Mouse (Mus musculus) CH12.LX (cell line): ENCODE data around the gene Snai3. TPM values are rescaled to one million over a fixed set of nuclear protein-coding genes. Genes with fewer than 3 reads are reported as not detected.
A peak's percentile ranks its signal among the peaks of the same experiment; 100 is the strongest.

ENCODE experiments used
- DNase-seq: peaks from one replicate; pipeline ENCODE4 v3.0.0-alpha.2; 2013; ENCODE audit errors: extremely low read depth
- H3K27ac ChIP-seq: 2 replicates; pipeline ENCODE4 v1.5.1; 2012; ENCODE audit warnings: low read depth, mild to moderate bottlenecking, control low read depth, moderate library complexity; ENCODE audit not compliant: insufficient read depth
- H3K27me3 ChIP-seq: replicated peaks from 2 replicates; pipeline ENCODE3; 2012; ENCODE audit warnings: inconsistent platforms
- H3K36me3 ChIP-seq, 2 experiments: replicated peaks in 1 of 2; 2 replicates each; pipeline versions ENCODE3 to v1.6.1; 2012; ENCODE audit warnings: inconsistent platforms in 1 of 2, low read length in 1 of 2, mild to moderate bottlenecking in 1 of 2, mixed read lengths in 1 of 2, moderate library complexity in 1 of 2; ENCODE audit not compliant: control insufficient read depth in 1 of 2, insufficient read depth in 1 of 2
- H3K4me1 ChIP-seq, 2 experiments: 2 replicates each; pipeline ENCODE4 v1.6.1; 2012; ENCODE audit warnings: inconsistent platforms in 1 of 2, moderate library complexity in 1 of 2; ENCODE audit not compliant: insufficient read depth in 2 of 2, control insufficient read depth in 1 of 2
- H3K4me2 ChIP-seq: 2 replicates; pipeline ENCODE4 v1.6.1; 2012; ENCODE audit warnings: low read depth, mild to moderate bottlenecking, control low read depth; ENCODE audit not compliant: poor library complexity, insufficient read depth, severe bottlenecking
- H3K4me3 ChIP-seq, 3 experiments: fragments of 150-350 bp in 1 of 3; sonication (generic) in 1 of 3; replicated peaks in 1 of 3; 2 replicates each; pipeline versions ENCODE3 to v1.5.1; 2011 to 2012; ENCODE audit warnings: low read depth in 2 of 3, low read length in 2 of 3, mild to moderate bottlenecking in 2 of 3, moderate library complexity in 2 of 3, control low read depth in 1 of 3, improper control_type of control experiment in 1 of 3, inconsistent platforms in 1 of 3, mixed read lengths in 1 of 3; ENCODE audit not compliant: poor library complexity in 1 of 3
- H3K79me2 ChIP-seq: replicated peaks from 2 replicates; pipeline ENCODE4 v1.6.1; 2012; ENCODE audit warnings: mild to moderate bottlenecking, moderate library complexity; ENCODE audit not compliant: control insufficient read depth, poor library complexity, insufficient read depth, severe bottlenecking; ENCODE audit errors: extremely low read depth
- H3K9ac ChIP-seq: 2 replicates; pipeline ENCODE4 v1.6.1; 2012; ENCODE audit warnings: low read depth, mild to moderate bottlenecking, control low read depth, moderate library complexity; ENCODE audit not compliant: insufficient read depth
- H3K9me3 ChIP-seq: replicated peaks from 2 replicates; pipeline ENCODE3; 2012; ENCODE audit warnings: low read length, inconsistent platforms, mixed read lengths
- CHD2 ChIP-seq: IDR thresholded peaks from 2 replicates; pipeline ENCODE4 v1.6.1; 2011; ENCODE audit warnings: low read length, improper control_type of control experiment
- CTCF ChIP-seq, 2 experiments: IDR thresholded peaks in 1 of 2; conservative IDR thresholded peaks in 1 of 2; 2 replicates each; pipeline ENCODE4 v1.5.1; 2011 to 2012; ENCODE audit warnings: low read depth in 2 of 2, low read length in 2 of 2, improper control_type of control experiment in 1 of 2, inconsistent platforms in 1 of 2, mild to moderate bottlenecking in 1 of 2, moderate library complexity in 1 of 2
- ELF1 ChIP-seq: IDR thresholded peaks from 2 replicates; pipeline ENCODE4 v1.6.1; 2014; ENCODE audit warnings: low read depth, mild to moderate bottlenecking, inconsistent platforms, low read length, improper control_type of control experiment
- EP300 ChIP-seq: IDR thresholded peaks from 2 replicates; pipeline ENCODE4 v1.6.1; 2011; ENCODE audit warnings: low read length, improper control_type of control experiment
- HCFC1 ChIP-seq: IDR thresholded peaks from 2 replicates; pipeline ENCODE4 v1.6.1; 2012; ENCODE audit warnings: low read depth, mild to moderate bottlenecking, inconsistent platforms, low read length, improper control_type of control experiment
- IRF4 ChIP-seq: IDR thresholded peaks from 2 replicates; pipeline ENCODE4 v1.6.1; 2014; ENCODE audit warnings: low read depth, mild to moderate bottlenecking, inconsistent platforms, low read length, improper control_type of control experiment
- MAFK ChIP-seq: IDR thresholded peaks from 2 replicates; pipeline ENCODE4 v1.6.1; 2011; ENCODE audit warnings: low read length, improper control_type of control experiment; ENCODE audit not compliant: insufficient replicate concordance
- MAZ ChIP-seq: IDR thresholded peaks from 2 replicates; pipeline ENCODE4 v1.6.1; 2012; ENCODE audit warnings: low read depth, mild to moderate bottlenecking, inconsistent platforms, low read length, improper control_type of control experiment, moderate library complexity
- NRF1 ChIP-seq: IDR thresholded peaks from 2 replicates; pipeline ENCODE4 v1.6.1; 2014; ENCODE audit warnings: low read depth, mild to moderate bottlenecking, inconsistent platforms, low read length, improper control_type of control experiment, moderate library complexity
- PAX5 ChIP-seq: IDR thresholded peaks from 2 replicates; pipeline ENCODE4 v1.6.1; 2012; ENCODE audit warnings: low read length, inconsistent platforms, mixed read lengths
- RAD21 ChIP-seq: IDR thresholded peaks from 2 replicates; pipeline ENCODE4 v1.6.1; 2011; ENCODE audit warnings: low read depth, mild to moderate bottlenecking, low read length, improper control_type of control experiment, moderate library complexity
- RCOR1 ChIP-seq: conservative IDR thresholded peaks from 2 replicates; pipeline ENCODE4 v1.6.1; 2012; ENCODE audit warnings: low read depth, mild to moderate bottlenecking, inconsistent platforms, low read length, improper control_type of control experiment
- SIN3A ChIP-seq: IDR thresholded peaks from 2 replicates; pipeline ENCODE4 v1.6.1; 2012; ENCODE audit warnings: low read length, improper control_type of control experiment, inconsistent platforms
- SMC3 ChIP-seq: IDR thresholded peaks from 2 replicates; pipeline ENCODE4 v1.6.1; 2011; ENCODE audit warnings: low read depth, low read length, improper control_type of control experiment
- TBP ChIP-seq: conservative IDR thresholded peaks from 2 replicates; pipeline ENCODE4 v1.6.1; 2011; ENCODE audit warnings: low read depth, low read length, improper control_type of control experiment
- USF2 ChIP-seq: conservative IDR thresholded peaks from 2 replicates; pipeline ENCODE4 v1.6.1; 2011; ENCODE audit warnings: low read depth, low read length, improper control_type of control experiment
- ZC3H11A ChIP-seq: IDR thresholded peaks from 2 replicates; pipeline ENCODE4 v1.6.1; 2012; ENCODE audit warnings: low read depth, mild to moderate bottlenecking, inconsistent platforms, low read length, improper control_type of control experiment
- ZMIZ1 ChIP-seq: IDR thresholded peaks from 2 replicates; pipeline ENCODE4 v1.6.1; 2012; ENCODE audit warnings: low read depth, mild to moderate bottlenecking, inconsistent platforms, low read length, improper control_type of control experiment
- dilution Hi-C: fragments of 300-500 bp; cut with MboI; formaldehyde crosslinking; loops from 2 replicates; pipeline ENCODE4 v1.14.3; 2020; ENCODE audit warnings: low sequenced_read_pairs; ENCODE audit not compliant: extremely low pct_unique_long_range_greater_than_20kb, extremely low pct_ligation_motif_present
- in situ Hi-C: fragments of 300-500 bp; cut with MboI; formaldehyde crosslinking; loops from 3 replicates; pipeline ENCODE4 v1.14.3; 2019; ENCODE audit warnings: low sequenced_read_pairs, low pct_ligation_motif_present, low pct_unique_long_range_greater_than_20kb, mixed read lengths
- polyA plus RNA-seq: library from polyadenylated mRNA; unstranded; fragments of >175 nt; gene quantifications from 2 replicates; pipeline ENCODE4 v1.2.1, GENCODE M21; 2012; ENCODE audit warnings: low read depth; ENCODE audit not compliant: insufficient read length
- total RNA-seq, 2 experiments: library from RNA; depleted of rRNA; stranded (reverse); fragments of 300-350 nt in 1 of 2; fragments of >200 nt in 1 of 2; gene quantifications; 2 replicates each; pipeline ENCODE4 v1.2.3; 2012 to 2014

Gene Snai3
- total and polyA plus RNA-seq, 3 experiments = 0.19 to 0.47 (median 0.44) TPM

DNA sequence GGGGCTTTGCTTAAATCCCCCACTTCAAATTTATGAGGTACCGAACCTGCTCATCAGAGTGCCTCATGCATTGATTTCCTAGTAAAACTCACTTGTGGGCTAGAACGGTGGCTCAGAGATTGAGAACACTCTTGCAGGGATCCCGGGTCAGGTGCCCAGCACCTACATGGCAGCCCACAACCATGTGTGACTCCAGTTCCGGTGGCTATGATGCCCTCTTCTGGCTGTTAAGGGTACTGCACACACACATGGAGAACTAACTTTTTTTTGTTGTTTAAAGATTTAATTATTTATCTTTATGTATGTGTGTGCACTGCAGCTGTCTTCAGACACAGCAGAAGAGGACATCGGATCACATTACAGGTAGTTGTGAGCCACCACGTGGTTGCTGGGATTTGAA is 25.2 kb downstream of the Snai3 start:
- DNase-seq = no peak
- H3K4me3 ChIP-seq = no peak overlapping the region
- peaks cover 19 to 54% of the 10 kb centered on the region in 2 experiments for H3K4me1 ChIP-seq
- H3K36me3 ChIP-seq = peaks cover 41 to 72% of the 10 kb centered on the region in 2 experiments
- peaks cover 18% of the 10 kb centered on the region for H3K79me2 ChIP-seq
- H3K27me3 ChIP-seq = no peaks in the 10 kb centered on the region
- H3K9me3 ChIP-seq = peaks cover 11% of the 10 kb centered on the region
- dilution Hi-C loops (no loop called here), in situ Hi-C loops (loop anchor here (25.0 kb wide), 1 partner anchor 848 kb away; the partner anchor contains the start of genes Fbxo31 and Map1lc3b)
- TF ChIP-seq CTCF (conservative IDR thresholded peaks at IDR 0.05 in 1 of 2, IDR thresholded peaks at IDR 0.05 in 1 of 2; ENCODE audit: low read depth in 2 of 2, low read length in 2 of 2) (peak; percentile 24 to 39; a peak in 3 of 4 replicates), TBP (no peak)
- H3K9ac ChIP-seq = no peak overlapping the region
- H3K27ac ChIP-seq = no peak overlapping the region
- no peak overlapping the region for H3K4me2 ChIP-seq

DNA sequence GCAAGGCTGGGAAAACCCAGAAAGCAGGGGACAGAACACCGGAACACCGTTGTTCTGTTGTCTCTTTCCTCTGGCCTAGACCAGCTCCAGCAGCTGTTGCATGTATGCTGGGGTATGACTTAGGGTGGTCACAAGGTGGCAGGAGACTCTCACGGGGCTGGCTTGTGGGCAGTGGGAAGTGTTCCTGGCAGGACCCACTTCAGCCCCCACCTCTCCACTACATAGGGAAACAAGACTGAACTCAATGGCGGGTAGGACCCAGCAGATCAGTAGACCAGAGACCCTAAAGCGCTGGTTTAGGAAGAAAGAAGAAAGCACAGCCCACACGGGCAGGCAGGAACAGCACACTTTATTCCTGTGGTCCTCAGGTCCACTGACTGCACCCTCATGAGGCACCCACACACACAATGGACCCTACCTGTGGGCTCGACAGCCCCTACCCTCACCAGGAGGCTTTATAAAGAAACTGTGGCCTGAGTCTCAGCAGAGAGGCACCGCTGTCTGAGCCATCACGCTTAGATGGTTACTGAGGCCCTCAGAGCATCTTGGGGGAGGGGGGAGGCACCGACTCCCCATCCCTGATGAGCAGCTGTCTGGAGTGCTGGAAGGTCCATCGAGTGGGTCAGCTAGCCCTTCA is 27.1 kb downstream of the Snai3 start:
- Histone ChIP-seq H3K36me3 (peaks cover 30 to 63% of the 10 kb centered on the region in 2 experiments), H3K27ac (peak overlapping the region; percentile 98), H3K79me2 (peaks cover 32% of the 10 kb centered on the region), H3K9me3 (peaks cover 7% of the 10 kb centered on the region), H3K4me2 (peak overlapping the region; percentile 59), H3K4me1 (peaks cover 24 to 52% of the 10 kb centered on the region in 2 experiments), H3K27me3 (no peaks in the 10 kb centered on the region), H3K4me3 (peak overlapping the region; percentile 32 to 85 (median 83)), H3K9ac (peak overlapping the region; percentile 76)
- TF ChIP-seq CHD2 = peak; percentile 16; the same call in 1 of the 2 replicates
- no peak for TF ChIP-seq PAX5
- TF ChIP-seq MAFK = peak; percentile 5; the same call in 1 of the 2 replicates
- TF ChIP-seq RAD21 = peak; percentile 85
- TF ChIP-seq SMC3 = peak; percentile 67
- peak in 1 of 2 experiments; percentile 82; a peak in 3 of 4 replicates for TF ChIP-seq CTCF (conservative IDR thresholded peaks at IDR 0.05 in 1 of 2, IDR thresholded peaks at IDR 0.05 in 1 of 2; ENCODE audit: low read depth in 2 of 2, low read length in 2 of 2)
- peak; percentile 45; the same call in 1 of the 2 replicates for TF ChIP-seq HCFC1
- TF ChIP-seq NRF1 = peak; percentile 44; the same call in 1 of the 2 replicates
- peak; percentile 77 for TF ChIP-seq IRF4
- TF ChIP-seq USF2 = no peak
- TF ChIP-seq ELF1 = peak; percentile 85
- TF ChIP-seq EP300 = no peak
- TF ChIP-seq ZC3H11A = peak; percentile 13; the same call in 1 of the 2 replicates
- TF ChIP-seq SIN3A = peak; percentile 91
- TF ChIP-seq ZMIZ1 = no peak
- TF ChIP-seq MAZ = peak; percentile 94
- TF ChIP-seq RCOR1 = peak; percentile 8; the same call in 1 of the 2 replicates
- dilution Hi-C loops (no loop called here), in situ Hi-C loops (loop anchor here (25.0 kb wide), 1 partner anchor 846 kb away; the partner anchor contains the start of genes Fbxo31 and Map1lc3b)
- DNase-seq = no peak
